Mouse (Mus musculus): ENCODE measurements around the gene Rsg1. TPM values are rescaled to one million over a fixed set of nuclear protein-coding genes. Genes with fewer than 3 reads are reported as not detected.

Rsg1 gene
- polyA plus RNA-seq, 1 experiment from 2014 or later: 8.9 TPM

DNA sequence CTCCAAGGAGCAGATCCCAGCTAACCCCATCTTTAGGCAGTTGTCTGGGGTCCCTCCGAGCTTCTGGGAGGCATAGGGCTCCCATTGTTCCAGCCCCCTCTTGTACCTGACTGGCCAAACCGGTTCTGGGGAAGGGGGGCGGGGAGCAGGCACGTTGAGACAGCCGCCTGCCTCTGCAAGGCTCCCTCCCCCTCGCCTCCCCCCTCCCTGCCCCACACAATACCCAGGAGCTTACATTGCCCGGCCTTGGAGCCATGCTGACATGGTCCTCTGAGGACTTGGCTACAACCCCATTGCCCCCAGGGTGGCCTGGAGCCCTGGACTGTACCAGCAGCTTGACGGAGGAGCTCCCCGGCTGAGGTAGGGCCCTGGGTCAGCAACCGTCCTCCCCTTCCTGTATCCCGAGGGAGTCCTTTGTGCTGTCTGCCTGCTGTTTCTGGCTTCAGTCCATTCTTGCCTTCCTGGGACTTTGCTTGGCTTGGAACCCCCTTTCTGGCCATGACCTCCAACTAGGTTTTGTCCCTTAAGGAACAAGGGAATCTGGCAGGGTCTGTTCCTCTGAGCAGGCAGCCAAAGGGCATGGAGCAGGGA lies 29.0 kb downstream of the Rsg1 start:
- no peaks in the 10 kb centered on the region for H3K36me3 ChIP-seq (ENCODE audit: control insufficient read depth, insufficient read depth, low read length)
- H3K4me1 ChIP-seq (ENCODE audit: control insufficient read depth, insufficient read depth, low read depth, low read length): peaks cover 35% of the 10 kb centered on the region
- H3K27ac ChIP-seq (ENCODE audit: low read depth, low read length): no peak overlapping the region
- no peak overlapping the region for H3K9ac ChIP-seq (ENCODE audit: low read depth, low read length)
- 7% methylated on average over 11 of the region's 11 CpGs for WGBS
- no peak for ATAC-seq
- peaks cover 45% of the 10 kb centered on the region for H3K27me3 ChIP-seq (replicated peaks; ENCODE audit: control insufficient read depth, insufficient read depth, low read length)
- no peak overlapping the region for H3K4me3 ChIP-seq (ENCODE audit: low read length)
- no peaks in the 10 kb centered on the region for H3K9me3 ChIP-seq (ENCODE audit: control insufficient read depth, low read length)
- no peak overlapping the region for H3K4me2 ChIP-seq (ENCODE audit: low read length)

DNA sequence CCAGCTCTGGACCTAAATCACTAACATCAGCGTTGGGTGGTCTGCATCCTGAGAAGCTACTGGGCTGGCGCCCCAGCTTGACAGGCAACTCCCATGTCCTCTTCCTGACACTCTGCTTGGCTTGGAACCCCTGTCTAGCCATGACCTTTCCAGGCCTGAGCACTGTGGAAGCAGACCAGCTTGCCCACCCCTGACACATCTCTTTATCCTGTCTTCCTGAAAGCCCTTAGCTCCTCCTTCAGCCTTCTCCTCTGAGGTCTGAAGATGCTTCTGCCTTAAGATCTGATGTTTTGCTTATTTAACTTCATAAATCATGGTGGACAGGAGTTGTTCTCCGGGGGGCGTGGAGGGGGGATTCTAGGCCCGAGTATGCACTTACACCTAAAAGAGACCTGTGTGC lies 29.9 kb downstream of the Rsg1 start:
- no peak overlapping the region for H3K27ac ChIP-seq (ENCODE audit: low read depth, low read length)
- 61% methylated on average over 5 of the region's 5 CpGs for WGBS
- H3K4me1 ChIP-seq (ENCODE audit: control insufficient read depth, insufficient read depth, low read depth, low read length): peaks cover 37% of the 10 kb centered on the region
- ATAC-seq: no peak
- no peak overlapping the region for H3K4me3 ChIP-seq (ENCODE audit: low read length)
- peaks cover 48% of the 10 kb centered on the region for H3K27me3 ChIP-seq (replicated peaks; ENCODE audit: control insufficient read depth, insufficient read depth, low read length)
- no peaks in the 10 kb centered on the region for H3K9me3 ChIP-seq (ENCODE audit: control insufficient read depth, low read length)
- H3K9ac ChIP-seq (ENCODE audit: low read depth, low read length): no peak overlapping the region
- H3K36me3 ChIP-seq (ENCODE audit: control insufficient read depth, insufficient read depth, low read length): no peaks in the 10 kb centered on the region
- no peak overlapping the region for H3K4me2 ChIP-seq (ENCODE audit: low read length)

GRCm38 (mm10) chr4:141244401-141244800 lies 30.6 kb downstream of the Rsg1 start:
- no peak overlapping the region for H3K4me2 ChIP-seq (ENCODE audit: low read length)
- no peaks in the 10 kb centered on the region for H3K36me3 ChIP-seq (ENCODE audit: control insufficient read depth, insufficient read depth, low read length)
- peak; percentile 12; the same call in 1 of the 2 replicates for ATAC-seq
- H3K9ac ChIP-seq (ENCODE audit: low read depth, low read length): no peak overlapping the region
- H3K4me3 ChIP-seq (ENCODE audit: low read length): no peak overlapping the region
- peak overlapping the region; percentile 75 for H3K27ac ChIP-seq (ENCODE audit: low read depth, low read length)
- WGBS: 23% methylated on average over 5 of the region's 5 CpGs
- H3K4me1 ChIP-seq (ENCODE audit: control insufficient read depth, insufficient read depth, low read depth, low read length): peaks cover 33% of the 10 kb centered on the region
- peaks cover 53% of the 10 kb centered on the region for H3K27me3 ChIP-seq (replicated peaks; ENCODE audit: control insufficient read depth, insufficient read depth, low read length)
- no peaks in the 10 kb centered on the region for H3K9me3 ChIP-seq (ENCODE audit: control insufficient read depth, low read length)

- Histone ChIP-seq H3K27ac (ENCODE audit: low read depth, low read length) (peak overlapping the region; percentile 75), H3K27me3 (replicated peaks; ENCODE audit: control insufficient read depth, insufficient read depth, low read length) (peaks cover 55% of the 10 kb centered on the region), H3K9ac (ENCODE audit: low read depth, low read length) (peak overlapping the region; percentile 17; the same call in 1 of the 2 replicates), H3K4me3 (ENCODE audit: low read length) (no peak overlapping the region), H3K36me3 (ENCODE audit: control insufficient read depth, insufficient read depth, low read length) (no peaks in the 10 kb centered on the region), H3K4me1 (ENCODE audit: control insufficient read depth, insufficient read depth, low read depth, low read length) (peaks cover 28% of the 10 kb centered on the region), H3K9me3 (ENCODE audit: control insufficient read depth, low read length) (no peaks in the 10 kb centered on the region), H3K4me2 (ENCODE audit: low read length) (peak overlapping the region; percentile 7; the same call in 1 of the 2 replicates)
- WGBS: 7% methylated on average over 9 of the region's 9 CpGs
- ATAC-seq: peak; percentile 68
Observed at GRCm38 (mm10) chr4:141244931-141245425, 31.2 kb downstream of the Rsg1 start.

- peak overlapping the region; percentile 1; the same call in 1 of the 2 replicates for H3K27ac ChIP-seq (ENCODE audit: low read depth, low read length)
- H3K4me2 ChIP-seq (ENCODE audit: low read length): peak overlapping the region; percentile 69
- H3K9me3 ChIP-seq (ENCODE audit: control insufficient read depth, low read length): no peaks in the 10 kb centered on the region
- peaks cover 28% of the 10 kb centered on the region for H3K4me1 ChIP-seq (ENCODE audit: control insufficient read depth, insufficient read depth, low read depth, low read length)
- WGBS: 20% methylated on average over 24 of the region's 24 CpGs
- peak overlapping the region; percentile 11; the same call in 1 of the 2 replicates for H3K9ac ChIP-seq (ENCODE audit: low read depth, low read length)
- H3K36me3 ChIP-seq (ENCODE audit: control insufficient read depth, insufficient read depth, low read length): no peaks in the 10 kb centered on the region
- peaks cover 47% of the 10 kb centered on the region for H3K27me3 ChIP-seq (replicated peaks; ENCODE audit: control insufficient read depth, insufficient read depth, low read length)
- no peak for ATAC-seq
- no peak overlapping the region for H3K4me3 ChIP-seq (ENCODE audit: low read length)
Observed at GRCm38 (mm10) chr4:141246089-141246997, 32.6 kb downstream of the Rsg1 start.

- H3K4me1 ChIP-seq (ENCODE audit: control insufficient read depth, insufficient read depth, low read depth, low read length): peaks cover 28% of the 10 kb centered on the region
- H3K36me3 ChIP-seq (ENCODE audit: control insufficient read depth, insufficient read depth, low read length): no peaks in the 10 kb centered on the region
- H3K9me3 ChIP-seq (ENCODE audit: control insufficient read depth, low read length): no peaks in the 10 kb centered on the region
- H3K4me2 ChIP-seq (ENCODE audit: low read length): peak overlapping the region; percentile 69
- WGBS: 1% methylated on average over 17 of the region's 17 CpGs
- ATAC-seq: no peak
- H3K4me3 ChIP-seq (ENCODE audit: low read length): no peak overlapping the region
- peaks cover 42% of the 10 kb centered on the region for H3K27me3 ChIP-seq (replicated peaks; ENCODE audit: control insufficient read depth, insufficient read depth, low read length)
- peak overlapping the region; percentile 11; the same call in 1 of the 2 replicates for H3K9ac ChIP-seq (ENCODE audit: low read depth, low read length)
- H3K27ac ChIP-seq (ENCODE audit: low read depth, low read length): no peak overlapping the region
Observed at GRCm38 (mm10) chr4:141246998-141247350, 33.2 kb downstream of the Rsg1 start.

GRCm38 (mm10) chr4:141247776-141248613 lies 34.2 kb downstream of the Rsg1 start:
- H3K4me1 ChIP-seq (ENCODE audit: control insufficient read depth, insufficient read depth, low read depth, low read length): peaks cover 22% of the 10 kb centered on the region
- ATAC-seq: no peak
- peak overlapping the region; percentile 69 for H3K4me2 ChIP-seq (ENCODE audit: low read length)
- under 1% methylated on average over 58 of the region's 60 CpGs for WGBS
- no peaks in the 10 kb centered on the region for H3K36me3 ChIP-seq (ENCODE audit: control insufficient read depth, insufficient read depth, low read length)
- no peak overlapping the region for H3K27ac ChIP-seq (ENCODE audit: low read depth, low read length)
- H3K9me3 ChIP-seq (ENCODE audit: control insufficient read depth, low read length): no peaks in the 10 kb centered on the region
- H3K9ac ChIP-seq (ENCODE audit: low read depth, low read length): peak overlapping the region; percentile 43
- peaks cover 40% of the 10 kb centered on the region for H3K27me3 ChIP-seq (replicated peaks; ENCODE audit: control insufficient read depth, insufficient read depth, low read length)
- H3K4me3 ChIP-seq (ENCODE audit: low read length): peak overlapping the region; percentile 47

DNA sequence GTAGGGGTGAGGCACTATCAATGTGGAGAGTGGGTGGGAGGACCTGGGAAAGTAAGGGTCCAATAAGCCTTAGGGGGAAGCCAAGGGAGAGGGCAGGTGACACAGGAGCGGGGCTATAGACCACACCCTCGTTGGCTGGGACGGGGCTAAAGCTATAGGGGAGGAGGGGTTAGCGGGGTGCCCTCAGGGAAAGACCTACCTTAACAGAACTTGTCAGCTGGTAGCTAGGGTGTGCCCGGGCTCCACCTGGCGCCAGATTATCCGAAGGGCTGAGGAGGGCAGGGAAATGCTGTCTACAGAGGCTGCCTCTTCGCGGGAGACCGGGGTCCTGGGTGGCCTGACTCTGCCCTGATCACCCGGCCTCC lies 34.8 kb downstream of the Rsg1 start:
- Histone ChIP-seq H3K27ac (ENCODE audit: low read depth, low read length) (no peak overlapping the region), H3K36me3 (ENCODE audit: control insufficient read depth, insufficient read depth, low read length) (no peaks in the 10 kb centered on the region), H3K27me3 (replicated peaks; ENCODE audit: control insufficient read depth, insufficient read depth, low read length) (peaks cover 39% of the 10 kb centered on the region), H3K4me2 (ENCODE audit: low read length) (no peak overlapping the region), H3K4me3 (ENCODE audit: low read length) (no peak overlapping the region), H3K4me1 (ENCODE audit: control insufficient read depth, insufficient read depth, low read depth, low read length) (peaks cover 22% of the 10 kb centered on the region), H3K9ac (ENCODE audit: low read depth, low read length) (no peak overlapping the region), H3K9me3 (ENCODE audit: control insufficient read depth, low read length) (no peaks in the 10 kb centered on the region)
- no peak for ATAC-seq
- WGBS: 7% methylated on average over 11 of the region's 11 CpGs

Data from hindbrain, embryonic 16.5 days (tissue).